Mouse (Mus musculus): ENCODE data around the gene Zfp750. TPM values are rescaled to one million over a fixed set of nuclear protein-coding genes. Genes with fewer than 3 reads are reported as not detected.

The Zfp750 gene
- total RNA-seq, 1 experiment: 1.5 TPM

- Histone ChIP-seq H3K9me3 (ENCODE audit: control insufficient read depth, insufficient read depth, low read depth, low read length) (no peaks in the 10 kb centered on the region), H3K36me3 (ENCODE audit: control insufficient read depth, insufficient read depth, low read length, poor library complexity, severe bottlenecking) (peaks cover 7% of the 10 kb centered on the region; the same call in 1 of the 2 replicates), H3K9ac (ENCODE audit: insufficient read depth, low read depth, low read length, poor library complexity, severe bottlenecking) (no peak overlapping the region), H3K4me3 (ENCODE audit: insufficient read depth in 1 of 2, low read depth in 1 of 2, low read length in 2 of 2, poor library complexity in 1 of 2, severe bottlenecking in 1 of 2) (no peak overlapping the region), H3K4me1 (ENCODE audit: control insufficient read depth in 2 of 2, insufficient read depth in 2 of 2, low read length in 2 of 2, poor library complexity in 1 of 2) (peaks cover 8 to 13% of the 10 kb centered on the region in 2 experiments; a peak in 2 of 4 replicates), H3K27ac (ENCODE audit: insufficient read depth, low read depth, low read length, poor library complexity, severe bottlenecking) (no peak overlapping the region)
- no peak for DNase-seq (ENCODE audit: low read depth, low spot score)
- TF ChIP-seq ZC3H11A (IDR thresholded peaks at IDR 0.05; ENCODE audit: borderline replicate concordance, low read depth, low read length): no peak
- no peak for TF ChIP-seq ZNF384 (IDR thresholded peaks at IDR 0.05; ENCODE audit: low read depth, low read length)
- TF ChIP-seq HCFC1 (IDR thresholded peaks at IDR 0.05; ENCODE audit: borderline replicate concordance, insufficient read depth, low read length): no peak
- no peak for TF ChIP-seq CHD2 (IDR thresholded peaks at IDR 0.05; ENCODE audit: low read depth, low read length)
- no peak for TF ChIP-seq MAFK (IDR thresholded peaks at IDR 0.05; ENCODE audit: insufficient read depth, low read depth, low read length)
- in situ Hi-C loops (cut with MboI; ENCODE audit: low sequenced_read_pairs in 2 of 2, unreplicated experiment in 2 of 2): no loop called here
Observed at GRCm38 (mm10) chr11:121516906-121517305, 2.2 kb downstream of the Zfp750 start.

GRCm38 (mm10) chr11:121515996-121516395 lies 3.1 kb downstream of the Zfp750 start:
- in situ Hi-C loops (cut with MboI; ENCODE audit: low sequenced_read_pairs in 2 of 2, unreplicated experiment in 2 of 2): no loop called here
- no peak for DNase-seq (ENCODE audit: low read depth, low spot score)

DNA sequence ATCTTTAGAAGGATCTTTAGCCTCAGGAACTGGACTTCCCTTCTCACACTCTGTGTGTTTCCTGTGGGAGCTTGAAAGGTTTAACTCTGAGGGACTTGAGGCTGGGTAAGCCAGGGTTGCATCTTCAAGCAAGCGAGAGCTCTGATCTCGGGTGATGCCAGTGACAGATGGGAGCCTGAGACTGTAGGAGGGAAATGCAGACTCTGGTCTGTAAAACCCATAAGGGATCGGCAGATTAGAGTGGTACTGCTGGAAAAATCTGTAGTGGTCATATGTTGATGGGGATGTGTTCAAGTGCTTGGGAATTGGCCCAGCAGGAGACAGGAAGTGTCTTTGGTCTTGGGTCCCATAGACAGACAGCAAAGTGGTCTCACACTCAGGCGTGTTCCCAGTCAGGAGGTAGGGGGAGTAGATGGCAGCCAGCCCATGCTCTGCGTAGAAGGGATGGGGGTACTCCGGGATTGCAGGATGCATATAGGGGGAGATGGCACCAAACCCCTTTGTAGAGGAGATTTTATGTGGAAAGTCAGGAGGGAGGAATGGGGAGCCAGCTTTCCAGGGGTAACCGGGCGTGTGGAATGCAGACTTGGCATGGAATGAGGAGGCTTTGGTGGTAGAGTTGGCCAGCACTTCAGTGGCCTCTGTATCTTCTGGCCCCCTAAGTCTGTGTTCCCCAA lies 6.1 kb downstream of the Zfp750 start:
- no peak for DNase-seq (ENCODE audit: low read depth, low spot score)
- Histone ChIP-seq H3K27ac (ENCODE audit: insufficient read depth, low read depth, low read length, poor library complexity, severe bottlenecking) (no peak overlapping the region), H3K9ac (ENCODE audit: insufficient read depth, low read depth, low read length, poor library complexity, severe bottlenecking) (no peak overlapping the region), H3K4me3 (ENCODE audit: insufficient read depth in 1 of 2, low read depth in 1 of 2, low read length in 2 of 2, poor library complexity in 1 of 2, severe bottlenecking in 1 of 2) (no peak overlapping the region), H3K4me1 (ENCODE audit: control insufficient read depth in 2 of 2, insufficient read depth in 2 of 2, low read length in 2 of 2, poor library complexity in 1 of 2) (peaks cover under 1 to 6% of the 10 kb centered on the region in 2 experiments; a peak in 1 of 4 replicates), H3K36me3 (ENCODE audit: control insufficient read depth, insufficient read depth, low read length, poor library complexity, severe bottlenecking) (peaks cover 9% of the 10 kb centered on the region), H3K9me3 (ENCODE audit: control insufficient read depth, insufficient read depth, low read depth, low read length) (no peaks in the 10 kb centered on the region)
- TF ChIP-seq CHD2 (IDR thresholded peaks at IDR 0.05; ENCODE audit: low read depth, low read length) (no peak), ZNF384 (IDR thresholded peaks at IDR 0.05; ENCODE audit: low read depth, low read length) (no peak), ZC3H11A (IDR thresholded peaks at IDR 0.05; ENCODE audit: borderline replicate concordance, low read depth, low read length) (no peak), HCFC1 (IDR thresholded peaks at IDR 0.05; ENCODE audit: borderline replicate concordance, insufficient read depth, low read length) (no peak), MAFK (IDR thresholded peaks at IDR 0.05; ENCODE audit: insufficient read depth, low read depth, low read length) (no peak)
- in situ Hi-C loops (cut with MboI; ENCODE audit: low sequenced_read_pairs in 2 of 2, unreplicated experiment in 2 of 2): no loop called here

More at GRCm38 (mm10) chr11:121515996-121516395, 3.1 kb downstream of the Zfp750 start:
- Histone ChIP-seq H3K4me1 (ENCODE audit: control insufficient read depth in 2 of 2, insufficient read depth in 2 of 2, low read length in 2 of 2, poor library complexity in 1 of 2) (peaks cover 8 to 15% of the 10 kb centered on the region in 2 experiments; a peak in 2 of 4 replicates), H3K27ac (ENCODE audit: insufficient read depth, low read depth, low read length, poor library complexity, severe bottlenecking) (no peak overlapping the region), H3K4me3 (ENCODE audit: insufficient read depth in 1 of 2, low read depth in 1 of 2, low read length in 2 of 2, poor library complexity in 1 of 2, severe bottlenecking in 1 of 2) (no peak overlapping the region), H3K36me3 (ENCODE audit: control insufficient read depth, insufficient read depth, low read length, poor library complexity, severe bottlenecking) (peaks cover 9% of the 10 kb centered on the region), H3K9me3 (ENCODE audit: control insufficient read depth, insufficient read depth, low read depth, low read length) (no peaks in the 10 kb centered on the region), H3K9ac (ENCODE audit: insufficient read depth, low read depth, low read length, poor library complexity, severe bottlenecking) (no peak overlapping the region)
- no peak for TF ChIP-seq CHD2 (IDR thresholded peaks at IDR 0.05; ENCODE audit: low read depth, low read length)

DNA sequence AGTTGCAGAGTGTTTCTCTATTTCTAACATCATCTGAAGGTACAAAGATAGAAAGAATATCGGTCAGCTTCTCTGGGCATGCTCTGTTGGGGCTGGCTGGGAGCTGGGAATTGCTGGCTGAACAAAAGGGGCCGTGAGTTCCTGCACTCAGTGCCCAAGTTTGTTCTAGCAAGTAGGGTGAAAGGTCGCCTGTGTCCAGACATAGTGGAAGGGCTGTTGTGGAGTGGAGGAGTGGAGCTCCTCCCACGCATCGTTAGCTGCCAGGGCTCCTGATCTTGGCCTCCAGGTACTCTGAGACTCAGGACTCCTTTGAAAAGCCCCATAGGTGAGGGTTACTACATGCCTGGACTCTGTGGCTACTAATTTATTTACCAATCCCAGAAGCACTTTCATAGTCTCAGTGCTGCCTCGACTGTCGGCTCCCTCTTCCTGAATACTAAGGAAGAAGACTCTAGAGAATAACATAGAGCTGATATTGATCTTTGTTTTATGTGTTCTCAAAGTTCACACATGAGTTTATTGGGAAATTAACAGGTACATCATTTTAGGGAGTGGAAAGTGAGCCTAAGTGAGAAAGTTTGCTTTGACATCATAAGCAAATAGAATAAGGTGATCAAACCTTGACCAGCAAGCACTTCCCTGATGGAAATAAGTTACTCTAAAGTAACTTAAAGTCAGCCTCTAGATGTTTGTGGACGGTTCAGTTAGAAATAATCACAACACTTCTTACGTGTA lies 8.5 kb downstream of the Zfp750 start:
- Histone ChIP-seq H3K9ac (ENCODE audit: insufficient read depth, low read depth, low read length, poor library complexity, severe bottlenecking) (no peak overlapping the region), H3K9me3 (ENCODE audit: control insufficient read depth, insufficient read depth, low read depth, low read length) (no peaks in the 10 kb centered on the region), H3K4me3 (ENCODE audit: insufficient read depth in 1 of 2, low read depth in 1 of 2, low read length in 2 of 2, poor library complexity in 1 of 2, severe bottlenecking in 1 of 2) (no peak overlapping the region), H3K36me3 (ENCODE audit: control insufficient read depth, insufficient read depth, low read length, poor library complexity, severe bottlenecking) (peaks cover 8% of the 10 kb centered on the region), H3K4me1 (ENCODE audit: control insufficient read depth in 2 of 2, insufficient read depth in 2 of 2, low read length in 2 of 2, poor library complexity in 1 of 2) (peaks cover 0 to 2% of the 10 kb centered on the region in 2 experiments; a peak in 1 of 4 replicates), H3K27ac (ENCODE audit: insufficient read depth, low read depth, low read length, poor library complexity, severe bottlenecking) (no peak overlapping the region)
- in situ Hi-C loops (cut with MboI; ENCODE audit: low sequenced_read_pairs in 2 of 2, unreplicated experiment in 2 of 2): no loop called here
- no peak for DNase-seq (ENCODE audit: low read depth, low spot score)
- TF ChIP-seq MAFK (IDR thresholded peaks at IDR 0.05; ENCODE audit: insufficient read depth, low read depth, low read length) (no peak), ZNF384 (IDR thresholded peaks at IDR 0.05; ENCODE audit: low read depth, low read length) (no peak), ZC3H11A (IDR thresholded peaks at IDR 0.05; ENCODE audit: borderline replicate concordance, low read depth, low read length) (no peak), HCFC1 (IDR thresholded peaks at IDR 0.05; ENCODE audit: borderline replicate concordance, insufficient read depth, low read length) (no peak), CHD2 (IDR thresholded peaks at IDR 0.05; ENCODE audit: low read depth, low read length) (no peak)
